Mouse (Mus musculus) cortical plate, adult 2 months (tissue): ENCODE results near the gene Cc2d2a.

Experiments
- CTCF ChIP-seq: fragments of 200-500 bp; IDR thresholded peaks from 2 replicates; pipeline ENCODE4 v1.5.1; 2011; ENCODE audit warnings: mild to moderate bottlenecking, control low read depth, low read length; ENCODE audit not compliant: insufficient read depth; ENCODE audit errors: extremely low read depth
- POLR2A ChIP-seq: fragments of 200-500 bp; IDR thresholded peaks from 2 replicates; pipeline ENCODE4 v1.6.1; 2011; ENCODE audit warnings: mild to moderate bottlenecking, low read length, control low read depth; ENCODE audit not compliant: insufficient read depth; ENCODE audit errors: extremely low read depth

- TF ChIP-seq POLR2A (no peak), CTCF (no peak)
Observed at GRCm38 (mm10) chr5:43728375-43729165, 66.4 kb downstream of the Cc2d2a start.
